Mouse (Mus musculus) MEL (cell line): ENCODE measurements around the gene Ciao2a. TPM values are rescaled to one million over a fixed set of nuclear protein-coding genes. Genes with fewer than 3 reads are reported as not detected.

Source experiments
- DNase-seq: peaks from one replicate; pipeline ENCODE4 v3.0.0; 2011; ENCODE audit warnings: low read depth, low spot score
- H3K27ac ChIP-seq: 2 replicates; pipeline ENCODE4 v1.5.1; 2012; ENCODE audit warnings: low read depth, mild to moderate bottlenecking, control low read depth, low read length, moderate library complexity; ENCODE audit not compliant: control insufficient read depth
- H3K27me3 ChIP-seq, 2 experiments: fragments of 150-350 bp in 1 of 2; sonication (generic) in 1 of 2; 2 replicates each; pipeline ENCODE4 v1.6.1; 2012; ENCODE audit warnings: low read length in 2 of 2, mild to moderate bottlenecking in 2 of 2, improper control_type of control experiment in 1 of 2, moderate library complexity in 1 of 2; ENCODE audit not compliant: insufficient read depth in 2 of 2, control insufficient read depth in 1 of 2
- H3K36me3 ChIP-seq, 2 experiments: 2 replicates each; pipeline ENCODE4 v1.6.1; 2012 to 2014; ENCODE audit warnings: low read length in 2 of 2, improper control_type of control experiment in 1 of 2, inconsistent platforms in 1 of 2, mild to moderate bottlenecking in 1 of 2; ENCODE audit not compliant: insufficient read depth in 2 of 2, control insufficient read depth in 1 of 2
- H3K4me1 ChIP-seq, 2 experiments: fragments of 150-350 bp in 1 of 2; sonication (generic) in 1 of 2; 2 replicates each; pipeline ENCODE4 v1.6.1; 2012; ENCODE audit warnings: low read length in 2 of 2, improper control_type of control experiment in 1 of 2, mild to moderate bottlenecking in 1 of 2; ENCODE audit not compliant: insufficient read depth in 2 of 2, control insufficient read depth in 1 of 2
- H3K4me3 ChIP-seq, 2 experiments: fragments of 150-350 bp in 1 of 2; sonication (generic) in 1 of 2; 2 replicates each; pipeline ENCODE4 v1.5.1; 2012; ENCODE audit warnings: low read depth in 2 of 2, low read length in 2 of 2, mild to moderate bottlenecking in 2 of 2, moderate library complexity in 2 of 2, control low read depth in 1 of 2, improper control_type of control experiment in 1 of 2; ENCODE audit not compliant: control insufficient read depth in 1 of 2, insufficient read depth in 1 of 2
- H3K79me2 ChIP-seq: 2 replicates; pipeline ENCODE4 v1.6.1; 2012; ENCODE audit warnings: mild to moderate bottlenecking, low read length, moderate library complexity; ENCODE audit not compliant: control insufficient read depth, poor library complexity, insufficient read depth
- H3K9ac ChIP-seq: 2 replicates; pipeline ENCODE4 v1.6.1; 2012; ENCODE audit warnings: low read depth, mild to moderate bottlenecking, control low read depth, low read length, moderate library complexity; ENCODE audit not compliant: control insufficient read depth, poor library complexity, severe bottlenecking
- H3K9me3 ChIP-seq: fragments of 150-350 bp; sonication (generic); replicated peaks from 2 replicates; pipeline ENCODE4 v1.6.1; 2012; ENCODE audit warnings: mild to moderate bottlenecking, low read length, improper control_type of control experiment, moderate library complexity; ENCODE audit not compliant: insufficient read depth
- BHLHE40 ChIP-seq: IDR thresholded peaks from 2 replicates; pipeline ENCODE4 v1.6.1; 2012; ENCODE audit warnings: low read depth, mild to moderate bottlenecking, inconsistent platforms, low read length, improper control_type of control experiment, borderline replicate concordance
- ELF1 ChIP-seq: IDR thresholded peaks from 2 replicates; pipeline ENCODE4 v1.6.1; 2014; ENCODE audit warnings: low read depth, mild to moderate bottlenecking, inconsistent platforms, low read length, improper control_type of control experiment, moderate library complexity
- MAFK ChIP-seq: IDR thresholded peaks from 2 replicates; pipeline ENCODE4 v1.6.1; 2011; ENCODE audit warnings: low read depth, mild to moderate bottlenecking, low read length, improper control_type of control experiment, borderline replicate concordance
- MEF2A ChIP-seq: IDR thresholded peaks from 2 replicates; pipeline ENCODE4 v1.6.1; 2014; ENCODE audit warnings: low read depth, mild to moderate bottlenecking, inconsistent platforms, low read length, improper control_type of control experiment; ENCODE audit not compliant: poor library complexity, insufficient replicate concordance, severe bottlenecking; ENCODE audit errors: extremely low read depth
- NELFE ChIP-seq: IDR thresholded peaks from 2 replicates; pipeline ENCODE4 v1.6.1; 2011; ENCODE audit warnings: low read depth, low read length, improper control_type of control experiment
- NRF1 ChIP-seq: IDR thresholded peaks from 2 replicates; pipeline ENCODE4 v1.6.1; 2014; ENCODE audit warnings: low read depth, mild to moderate bottlenecking, inconsistent platforms, low read length, improper control_type of control experiment, moderate library complexity; ENCODE audit not compliant: poor library complexity, insufficient read depth, severe bottlenecking
- POLR2AphosphoS5 ChIP-seq: IDR thresholded peaks from 2 replicates; pipeline ENCODE4 v1.6.1; 2012; ENCODE audit warnings: low read depth, borderline replicate concordance, mild to moderate bottlenecking, inconsistent platforms, low read length, moderate library complexity, mixed read lengths
- RAD21 ChIP-seq: IDR thresholded peaks from 2 replicates; pipeline ENCODE4 v1.6.1; 2011; ENCODE audit warnings: mild to moderate bottlenecking, low read depth, low read length, improper control_type of control experiment
- RCOR1 ChIP-seq: IDR thresholded peaks from 2 replicates; pipeline ENCODE4 v1.6.1; 2012; ENCODE audit warnings: low read depth, mild to moderate bottlenecking, inconsistent platforms, low read length, improper control_type of control experiment
- SIN3A ChIP-seq: IDR thresholded peaks from 2 replicates; pipeline ENCODE4 v1.6.1; 2012; ENCODE audit warnings: low read length, improper control_type of control experiment, inconsistent platforms
- TBP ChIP-seq: IDR thresholded peaks from 2 replicates; pipeline ENCODE4 v1.8.0; 2011; ENCODE audit warnings: low read depth, low read length, improper control_type of control experiment
- TCF12 ChIP-seq: IDR thresholded peaks from 2 replicates; pipeline ENCODE4 v1.6.1; 2014; ENCODE audit warnings: low read depth, mild to moderate bottlenecking, inconsistent platforms, low read length, improper control_type of control experiment, moderate library complexity
- UBTF ChIP-seq: IDR thresholded peaks from 2 replicates; pipeline ENCODE4 v1.6.1; 2012; ENCODE audit warnings: low read depth, mild to moderate bottlenecking, inconsistent platforms, low read length, improper control_type of control experiment, moderate library complexity, borderline replicate concordance; ENCODE audit not compliant: insufficient read depth
- USF1 ChIP-seq: IDR thresholded peaks from 2 replicates; pipeline ENCODE4 v1.6.1; 2014; ENCODE audit warnings: low read depth, mild to moderate bottlenecking, inconsistent platforms, low read length, improper control_type of control experiment, moderate library complexity
- ZC3H11A ChIP-seq: IDR thresholded peaks from 2 replicates; pipeline ENCODE4 v1.6.1; 2012; ENCODE audit warnings: low read depth, mild to moderate bottlenecking, inconsistent platforms, low read length, improper control_type of control experiment
- ZKSCAN1 ChIP-seq: IDR thresholded peaks from 2 replicates; pipeline ENCODE4 v1.6.1; 2012; ENCODE audit warnings: low read depth, mild to moderate bottlenecking, inconsistent platforms, low read length, improper control_type of control experiment, moderate library complexity
- ZNF384 ChIP-seq: IDR thresholded peaks from 2 replicates; pipeline ENCODE4 v1.6.1; 2012; ENCODE audit warnings: low read depth, mild to moderate bottlenecking, inconsistent platforms, low read length, improper control_type of control experiment
- polyA plus RNA-seq, 2 experiments: library from polyadenylated mRNA; stranded (reverse) in 1 of 2; unstranded in 1 of 2; fragments of >175 nt in 1 of 2; fragments of >200 nt in 1 of 2; gene quantifications; 2 replicates each; pipeline versions ENCODE4 v1.2.1 to v1.2.4; 2012; ENCODE audit warnings: low replicate concordance in 2 of 2, low read depth in 1 of 2; ENCODE audit not compliant: insufficient read length in 2 of 2, insufficient read depth in 1 of 2, missing spikeins in 1 of 2
- total RNA-seq: library from RNA; depleted of rRNA; stranded (reverse); fragments of 300-350 nt; gene quantifications from 2 replicates; pipeline ENCODE4 v1.2.3, GENCODE M21; 2012

The Ciao2a gene
- total and polyA plus RNA-seq, 3 experiments, result 88.1 to 121 TPM; not detected in 1

GRCm38 (mm10) chr9:66091327-66092231 lies 34.8 kb upstream of the Ciao2a start:
- TF ChIP-seq USF1 (no peak), NRF1 (no peak), POLR2AphosphoS5 (no peak), ZNF384 (no peak), MEF2A (no peak), ZKSCAN1 (no peak), TCF12 (no peak), BHLHE40 (no peak), UBTF (no peak)
- Histone ChIP-seq H3K4me3 (no peak overlapping the region), H3K36me3 (peaks cover 0 to 17% of the 10 kb centered on the region in 2 experiments; a peak in 2 of 4 replicates), H3K79me2 (no peaks in the 10 kb centered on the region), H3K4me1 (no peaks in the 10 kb centered on the region), H3K9ac (no peak overlapping the region), H3K27ac (no peak overlapping the region), H3K27me3 (no peaks in the 10 kb centered on the region), H3K9me3 (no peaks in the 10 kb centered on the region)
- no peak for DNase-seq

- H3K27me3 ChIP-seq, result no peaks in the 10 kb centered on the region
- peaks cover 0 to 21% of the 10 kb centered on the region in 2 experiments; a peak in 2 of 4 replicates for H3K36me3 ChIP-seq
- no peaks in the 10 kb centered on the region for H3K4me1 ChIP-seq
- DNase-seq, result no peak
- TF ChIP-seq BHLHE40 (no peak), SIN3A (no peak), ELF1 (no peak), RCOR1 (no peak), UBTF (no peak), NELFE (no peak), ZC3H11A (no peak), USF1 (no peak), MAFK (no peak), ZNF384 (no peak), POLR2AphosphoS5 (no peak), RAD21 (no peak), TBP (no peak)
- no peak overlapping the region for H3K4me3 ChIP-seq
- H3K79me2 ChIP-seq, result no peaks in the 10 kb centered on the region
- H3K9ac ChIP-seq, result no peak overlapping the region
- H3K9me3 ChIP-seq, result no peaks in the 10 kb centered on the region
- H3K27ac ChIP-seq, result no peak overlapping the region
These were observed 33.7 kb upstream of the Ciao2a start for GRCm38 (mm10) chr9:66092664-66093063.
